Mouse (Mus musculus) limb, embryonic 15.5 days (tissue): ENCODE results near the gene Syn3. TPM values are rescaled to one million over a fixed set of nuclear protein-coding genes. Genes with fewer than 3 reads are reported as not detected.
A peak's percentile ranks its signal among the peaks of the same experiment; 100 is the strongest.

Experiments used
- ATAC-seq: fragments of 200-750 bp; cut with Nextera tagmentation; 2 replicates; pipeline ENCODE4 v1.8.0; 2017; ENCODE audit warnings: low read depth, moderate TSS enrichment; ENCODE audit not compliant: insufficient number of reproducible peaks, low FRiP score, low TSS enrichment
- H3K27ac ChIP-seq: fragments of 300-500 bp; sonication (generic); 2 replicates; pipeline ENCODE4 v1.5.1; 2015; ENCODE audit warnings: moderate library complexity, mild to moderate bottlenecking, inconsistent platforms
- H3K27me3 ChIP-seq: fragments of 300-500 bp; sonication (generic); 2 replicates; pipeline ENCODE4 v1.6.1; 2015; ENCODE audit warnings: inconsistent platforms
- H3K36me3 ChIP-seq: fragments of 300-500 bp; sonication (generic); 2 replicates; pipeline ENCODE4 v1.6.1; 2015; ENCODE audit warnings: inconsistent platforms
- H3K4me1 ChIP-seq: fragments of 300-500 bp; sonication (generic); 2 replicates; pipeline ENCODE4 v1.6.1; 2015; ENCODE audit warnings: inconsistent platforms
- H3K4me2 ChIP-seq: fragments of 300-500 bp; sonication (generic); 2 replicates; pipeline ENCODE4 v1.6.1; 2015; ENCODE audit warnings: mild to moderate bottlenecking, inconsistent platforms
- H3K4me3 ChIP-seq: fragments of 300-500 bp; sonication (generic); 2 replicates; pipeline ENCODE4 v1.5.1; 2015; ENCODE audit warnings: mild to moderate bottlenecking, inconsistent platforms
- H3K9ac ChIP-seq: fragments of 300-500 bp; sonication (generic); 2 replicates; pipeline ENCODE4 v1.6.1; 2015; ENCODE audit warnings: inconsistent platforms
- H3K9me3 ChIP-seq: fragments of 300-500 bp; sonication (generic); 2 replicates; pipeline ENCODE4 v1.6.1; 2016; ENCODE audit warnings: inconsistent platforms
- WGBS: fragments of 180-500 bp; shearing (Covaris S2); methylation state at CpG from one replicate; pipeline ENCODE4 v1.1.7; 2015; 5-methylcytosine and 5-hydroxymethylcytosine counted together
- polyA plus RNA-seq: library from polyadenylated mRNA; unstranded; fragments of >200 nt; fragmentation: Nextera tagmentation; extraction: Ambion mirVana; gene quantifications from 2 replicates; pipeline ENCODE4 v1.2.1, GENCODE M21; 2015

Syn3 gene
- polyA plus RNA-seq, 1 experiment from 2014 or later, result 1.7 TPM

DNA sequence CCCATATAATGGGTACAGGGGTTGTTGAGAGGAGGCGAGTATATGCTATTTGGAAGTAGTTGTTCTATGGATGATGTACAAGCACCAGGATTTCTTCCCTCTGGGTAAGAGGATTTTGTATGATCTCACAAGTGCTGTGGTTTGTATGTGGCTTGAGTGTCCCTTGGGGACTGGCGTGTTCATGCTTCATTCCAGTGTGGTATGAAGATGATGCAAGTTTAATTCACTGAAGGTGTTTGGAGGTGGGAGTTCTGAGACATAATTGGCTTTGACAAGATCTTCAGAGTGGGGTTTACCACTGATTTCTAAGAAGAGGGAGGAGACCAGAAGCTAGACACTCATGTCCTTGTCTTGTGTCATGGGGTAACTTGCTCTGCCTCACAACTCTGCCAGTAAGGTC, 322.3 kb downstream of the Syn3 start:
- WGBS, result 89% methylated on average over 2 of the region's 2 CpGs
- no peak overlapping the region for H3K4me3 ChIP-seq
- no peaks in the 10 kb centered on the region for H3K27me3 ChIP-seq
- no peak overlapping the region for H3K4me2 ChIP-seq
- no peaks in the 10 kb centered on the region for H3K4me1 ChIP-seq
- no peaks in the 10 kb centered on the region for H3K36me3 ChIP-seq
- no peak for ATAC-seq
- H3K9ac ChIP-seq, result no peak overlapping the region
- H3K27ac ChIP-seq, result no peak overlapping the region
- no peaks in the 10 kb centered on the region for H3K9me3 ChIP-seq

DNA sequence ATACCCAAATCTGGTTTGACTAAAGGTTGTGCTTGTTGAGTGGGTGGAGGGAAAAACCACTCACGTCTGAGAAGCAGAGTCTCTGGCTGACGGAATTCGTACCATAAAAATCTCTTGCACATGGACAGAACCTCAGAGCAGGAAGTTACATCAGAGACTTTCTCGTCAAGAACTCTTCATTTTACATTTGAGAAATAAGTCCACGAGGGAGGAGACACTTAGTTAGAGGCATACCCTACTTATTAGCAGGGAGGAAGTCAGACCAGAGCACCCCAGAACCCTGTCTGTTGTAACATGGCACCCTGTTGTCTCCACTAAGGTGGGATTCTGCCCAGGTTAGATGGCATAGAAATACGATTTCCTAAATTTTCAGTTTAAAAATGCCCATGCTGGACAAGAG, 324.7 kb downstream of the Syn3 start:
- no peak overlapping the region for H3K9ac ChIP-seq
- no peaks in the 10 kb centered on the region for H3K9me3 ChIP-seq
- WGBS, result 51% methylated on average over 6 of the region's 6 CpGs
- no peaks in the 10 kb centered on the region for H3K4me1 ChIP-seq
- no peak overlapping the region for H3K27ac ChIP-seq
- H3K36me3 ChIP-seq, result no peaks in the 10 kb centered on the region
- H3K4me3 ChIP-seq, result no peak overlapping the region
- no peak overlapping the region for H3K4me2 ChIP-seq
- H3K27me3 ChIP-seq, result no peaks in the 10 kb centered on the region
- no peak for ATAC-seq

DNA sequence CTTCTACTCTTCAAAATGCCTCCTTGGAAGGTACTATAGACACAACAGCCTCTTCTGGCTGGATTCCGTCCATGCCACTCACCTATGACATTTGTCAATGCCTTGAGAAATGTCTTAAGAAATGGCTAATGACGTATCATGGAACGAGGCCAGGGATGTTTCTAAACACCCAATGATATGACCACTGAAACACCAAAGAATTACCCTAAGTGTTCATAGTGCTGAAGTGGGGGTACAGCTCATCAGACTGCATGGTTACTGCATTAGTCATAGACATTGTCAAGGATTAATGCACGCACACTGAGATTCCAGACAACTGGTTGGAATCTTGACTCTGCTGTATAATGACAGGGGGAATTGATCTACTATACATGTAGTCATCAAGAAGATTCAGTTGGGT, 325.4 kb downstream of the Syn3 start:
- Histone ChIP-seq H3K4me3 (no peak overlapping the region), H3K36me3 (no peaks in the 10 kb centered on the region), H3K9me3 (no peaks in the 10 kb centered on the region), H3K4me2 (no peak overlapping the region), H3K4me1 (no peaks in the 10 kb centered on the region), H3K9ac (no peak overlapping the region), H3K27me3 (no peaks in the 10 kb centered on the region), H3K27ac (no peak overlapping the region)
- WGBS, result 87% methylated on average over 4 of the region's 4 CpGs
- no peak for ATAC-seq

DNA sequence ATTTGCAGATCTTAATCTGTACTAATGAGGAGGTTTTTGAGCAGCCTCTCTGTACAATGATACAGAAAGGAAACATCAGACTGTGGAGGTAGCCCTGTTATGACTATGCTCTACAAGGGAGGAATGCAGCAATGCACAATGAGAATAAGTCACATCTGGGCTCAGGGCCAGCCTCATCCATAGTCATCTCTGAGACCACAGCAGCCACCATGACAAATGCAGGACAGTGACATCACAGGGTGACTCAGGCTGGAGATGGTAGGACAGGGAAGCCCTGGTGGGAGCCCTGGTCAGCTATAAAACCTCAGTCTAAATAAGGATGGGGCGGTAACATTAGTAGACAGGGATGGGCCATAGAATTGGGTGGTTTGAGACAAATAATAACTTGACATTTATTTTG, 327.4 kb downstream of the Syn3 start:
- H3K27ac ChIP-seq, result no peak overlapping the region
- H3K4me3 ChIP-seq, result no peak overlapping the region
- WGBS, result 96% methylated on average over 1 of the region's 1 CpGs
- no peak for ATAC-seq
- no peak overlapping the region for H3K9ac ChIP-seq
- H3K4me1 ChIP-seq, result peaks cover 5% of the 10 kb centered on the region
- no peaks in the 10 kb centered on the region for H3K9me3 ChIP-seq
- no peak overlapping the region for H3K4me2 ChIP-seq
- H3K36me3 ChIP-seq, result no peaks in the 10 kb centered on the region
- H3K27me3 ChIP-seq, result no peaks in the 10 kb centered on the region

DNA sequence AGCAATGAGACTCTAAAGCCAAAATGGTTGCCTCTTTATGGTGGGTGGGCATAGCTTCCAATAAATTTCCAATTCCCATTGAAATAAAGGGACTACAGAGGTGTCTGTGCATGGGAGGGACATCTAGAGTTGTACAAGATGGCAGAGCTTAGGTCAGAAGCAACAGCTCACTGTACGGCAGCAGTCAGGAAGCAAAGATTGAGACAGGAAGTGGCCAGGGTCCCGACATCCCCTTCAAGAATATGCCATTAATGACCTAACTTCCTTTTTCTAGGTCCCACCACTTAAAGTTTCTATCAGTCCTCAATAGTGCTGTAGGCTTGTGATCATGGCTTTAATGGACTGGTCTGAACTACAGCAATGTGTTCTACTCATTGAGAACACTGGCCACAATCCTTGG, 330.6 kb downstream of the Syn3 start:
- no peak overlapping the region for H3K27ac ChIP-seq
- ATAC-seq, result no peak
- no peak overlapping the region for H3K4me3 ChIP-seq
- H3K9ac ChIP-seq, result no peak overlapping the region
- H3K4me1 ChIP-seq, result peaks cover 5% of the 10 kb centered on the region
- 79% methylated on average over 2 of the region's 2 CpGs for WGBS
- H3K36me3 ChIP-seq, result no peaks in the 10 kb centered on the region
- no peak overlapping the region for H3K4me2 ChIP-seq
- H3K27me3 ChIP-seq, result no peaks in the 10 kb centered on the region
- H3K9me3 ChIP-seq, result no peaks in the 10 kb centered on the region

DNA sequence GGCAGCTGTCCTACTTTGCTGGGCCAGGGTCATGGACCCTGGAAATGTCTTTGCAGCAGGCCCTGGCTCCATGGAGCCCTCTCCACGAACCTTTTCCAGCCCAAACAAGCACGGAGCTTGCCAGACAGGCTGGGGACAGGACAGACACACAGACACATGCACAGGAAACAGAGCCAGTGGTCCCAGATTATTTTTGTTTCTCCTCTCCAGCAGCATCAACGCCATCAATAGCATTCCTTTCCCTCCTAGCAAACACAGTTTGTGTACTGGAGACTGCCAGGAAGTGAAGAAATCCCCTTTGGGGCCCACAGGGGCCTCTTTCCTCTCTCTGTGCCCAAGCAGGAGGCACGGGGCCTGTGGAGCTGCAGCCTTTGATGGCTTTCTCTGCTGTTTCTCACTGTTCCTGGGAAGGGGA, 331.8 kb downstream of the Syn3 start:
- no peak overlapping the region for H3K4me2 ChIP-seq
- H3K4me3 ChIP-seq, result no peak overlapping the region
- H3K27ac ChIP-seq, result peak overlapping the region; percentile 61
- WGBS, result 13% methylated on average over 4 of the region's 4 CpGs
- no peaks in the 10 kb centered on the region for H3K36me3 ChIP-seq
- H3K27me3 ChIP-seq, result no peaks in the 10 kb centered on the region
- H3K9me3 ChIP-seq, result no peaks in the 10 kb centered on the region
- H3K4me1 ChIP-seq, result peaks cover 5% of the 10 kb centered on the region
- no peak overlapping the region for H3K9ac ChIP-seq
- no peak for ATAC-seq

DNA sequence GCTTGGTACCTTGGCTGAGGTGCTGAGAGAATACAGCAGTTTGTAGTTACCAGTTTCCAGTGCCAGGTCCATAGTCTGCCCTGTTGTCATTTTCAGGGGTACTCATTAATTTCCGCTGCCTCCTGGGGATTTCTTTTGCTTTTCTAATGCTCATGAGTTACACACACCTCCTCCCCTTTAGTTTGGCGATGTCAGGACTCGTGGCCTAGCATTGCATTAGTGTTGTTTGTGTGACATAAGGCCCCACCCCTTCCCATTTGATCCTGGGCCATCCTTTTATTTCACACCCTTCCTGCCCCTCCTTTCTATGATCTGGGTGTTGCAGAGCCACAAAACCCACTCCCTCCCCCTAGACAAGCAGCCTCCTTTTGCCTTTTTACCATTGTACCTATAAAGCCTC, 334.6 kb downstream of the Syn3 start:
- no peaks in the 10 kb centered on the region for H3K9me3 ChIP-seq
- H3K27me3 ChIP-seq, result no peaks in the 10 kb centered on the region
- peaks cover 5% of the 10 kb centered on the region for H3K4me1 ChIP-seq
- H3K4me3 ChIP-seq, result no peak overlapping the region
- WGBS, result 46% methylated on average over 3 of the region's 3 CpGs
- no peaks in the 10 kb centered on the region for H3K36me3 ChIP-seq
- H3K4me2 ChIP-seq, result no peak overlapping the region
- no peak overlapping the region for H3K27ac ChIP-seq
- H3K9ac ChIP-seq, result no peak overlapping the region
- ATAC-seq, result no peak

DNA sequence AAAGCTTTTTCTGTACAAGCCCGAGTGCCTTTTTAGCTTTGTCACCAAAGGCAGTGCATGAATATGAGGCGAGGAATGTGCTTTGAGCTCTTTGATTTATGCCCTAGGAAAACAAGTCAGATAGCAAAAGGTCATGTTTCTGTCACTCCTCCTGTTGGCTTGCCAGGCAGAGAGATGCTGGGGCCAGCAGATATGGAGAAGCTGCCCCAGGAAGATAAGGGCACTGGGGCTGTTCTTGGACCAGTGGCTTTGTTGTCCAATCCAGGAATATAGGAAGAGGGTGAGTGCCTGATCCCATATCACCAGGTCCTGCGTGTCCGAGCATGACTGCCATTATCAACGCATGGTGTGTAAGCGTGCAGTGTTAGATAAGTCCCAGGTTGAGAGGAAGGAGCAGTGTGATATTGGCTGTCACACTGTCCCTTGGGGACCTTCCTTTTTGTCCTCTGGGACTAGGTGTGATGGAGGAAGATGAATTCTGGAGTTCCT, 336.9 kb downstream of the Syn3 start:
- Histone ChIP-seq H3K27ac (no peak overlapping the region), H3K36me3 (no peaks in the 10 kb centered on the region), H3K4me3 (no peak overlapping the region), H3K4me2 (no peak overlapping the region), H3K9me3 (no peaks in the 10 kb centered on the region), H3K4me1 (peaks cover 2% of the 10 kb centered on the region), H3K27me3 (no peaks in the 10 kb centered on the region), H3K9ac (no peak overlapping the region)
- WGBS, result 71% methylated on average over 6 of the region's 6 CpGs
- no peak for ATAC-seq

DNA sequence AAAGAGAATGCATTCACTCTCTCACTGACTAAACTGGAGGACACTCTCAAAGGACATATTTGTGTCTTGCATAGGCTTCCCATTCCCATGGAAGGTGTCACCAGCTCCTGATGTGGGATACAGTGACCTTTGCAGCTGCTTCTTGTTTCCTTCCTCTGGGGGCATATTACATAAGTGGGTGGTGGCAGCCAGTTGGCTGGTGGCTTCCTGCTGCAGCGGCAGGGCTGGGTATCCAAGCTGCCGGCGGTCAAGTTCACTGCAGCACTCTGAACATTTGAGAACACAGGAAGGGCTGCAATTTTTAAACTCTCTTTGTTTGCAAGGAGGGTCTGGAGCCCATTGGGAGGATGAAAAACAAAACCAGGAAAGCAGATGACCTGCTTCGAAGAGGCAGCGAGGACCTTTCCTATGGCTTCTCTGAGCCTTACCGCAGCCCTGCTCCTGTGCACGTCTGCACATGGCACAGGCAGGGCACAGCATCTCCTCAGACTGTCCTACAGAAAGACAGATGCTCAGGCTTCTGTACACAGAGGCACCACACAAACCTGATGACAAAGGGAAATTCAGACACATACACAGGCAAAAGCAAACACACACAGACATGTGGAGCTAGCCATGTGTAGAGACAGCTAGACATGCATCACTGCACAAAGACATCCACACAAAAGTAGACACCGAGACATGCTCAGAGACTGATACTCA, 340.3 kb downstream of the Syn3 start:
- no peaks in the 10 kb centered on the region for H3K4me1 ChIP-seq
- H3K27ac ChIP-seq, result 0 out of 2 replicates have a peak overlapping the region, but pooled peaks have one; percentile 38
- no peaks in the 10 kb centered on the region for H3K9me3 ChIP-seq
- H3K36me3 ChIP-seq, result no peaks in the 10 kb centered on the region
- H3K9ac ChIP-seq, result no peak overlapping the region
- H3K4me3 ChIP-seq, result no peak overlapping the region
- ATAC-seq, result no peak
- WGBS, result 69% methylated on average over 8 of the region's 8 CpGs
- H3K27me3 ChIP-seq, result no peaks in the 10 kb centered on the region
- no peak overlapping the region for H3K4me2 ChIP-seq

DNA sequence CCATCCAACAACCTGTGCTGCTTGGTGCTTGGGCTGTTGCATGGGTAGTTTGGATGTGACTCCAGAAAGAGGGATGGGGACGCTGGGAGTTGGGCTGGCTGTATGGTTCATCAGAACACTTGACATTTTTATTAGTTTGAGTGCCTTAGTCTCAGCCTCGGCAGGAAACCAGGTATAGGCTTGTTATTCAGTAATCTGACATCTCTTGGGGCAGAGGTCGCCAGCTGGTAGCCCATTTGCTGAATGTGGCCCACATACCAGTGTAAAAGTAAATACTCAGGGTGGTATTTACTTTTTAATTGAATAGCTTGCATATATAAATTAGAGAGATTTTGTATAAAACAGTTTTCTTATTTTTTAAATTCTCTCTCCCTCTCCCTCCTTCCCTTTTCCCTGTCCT, 343.4 kb downstream of the Syn3 start:
- ATAC-seq, result no peak
- Histone ChIP-seq H3K9ac (no peak overlapping the region), H3K4me1 (no peaks in the 10 kb centered on the region), H3K27me3 (no peaks in the 10 kb centered on the region), H3K27ac (no peak overlapping the region), H3K9me3 (no peaks in the 10 kb centered on the region), H3K4me3 (no peak overlapping the region), H3K4me2 (no peak overlapping the region), H3K36me3 (no peaks in the 10 kb centered on the region)
- WGBS, result 40% methylated on average over 3 of the region's 3 CpGs

DNA sequence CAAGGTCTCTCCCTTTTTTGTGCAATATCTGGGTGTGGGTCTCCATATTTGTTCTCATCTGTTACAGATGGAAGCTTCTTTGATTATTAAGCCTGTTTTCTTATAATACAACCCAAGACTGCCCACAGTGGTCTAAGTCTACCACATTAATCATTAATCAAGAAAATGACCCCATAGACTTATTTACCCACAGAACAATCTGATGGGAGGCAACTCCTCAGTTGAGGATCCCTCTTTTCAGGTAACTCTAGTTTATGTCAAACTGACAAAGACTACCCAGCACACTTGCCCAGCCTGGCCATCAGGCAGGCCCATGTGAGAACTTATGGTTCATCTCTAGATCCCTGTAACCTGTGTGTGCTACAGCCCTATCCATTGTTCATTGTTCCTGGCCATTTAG, 345.5 kb downstream of the Syn3 start:
- Histone ChIP-seq H3K9ac (no peak overlapping the region), H3K4me2 (no peak overlapping the region), H3K4me3 (no peak overlapping the region), H3K9me3 (no peaks in the 10 kb centered on the region), H3K4me1 (peaks cover 11% of the 10 kb centered on the region; the same call in 1 of the 2 replicates), H3K36me3 (no peaks in the 10 kb centered on the region), H3K27ac (no peak overlapping the region), H3K27me3 (no peaks in the 10 kb centered on the region)
- no peak for ATAC-seq

DNA sequence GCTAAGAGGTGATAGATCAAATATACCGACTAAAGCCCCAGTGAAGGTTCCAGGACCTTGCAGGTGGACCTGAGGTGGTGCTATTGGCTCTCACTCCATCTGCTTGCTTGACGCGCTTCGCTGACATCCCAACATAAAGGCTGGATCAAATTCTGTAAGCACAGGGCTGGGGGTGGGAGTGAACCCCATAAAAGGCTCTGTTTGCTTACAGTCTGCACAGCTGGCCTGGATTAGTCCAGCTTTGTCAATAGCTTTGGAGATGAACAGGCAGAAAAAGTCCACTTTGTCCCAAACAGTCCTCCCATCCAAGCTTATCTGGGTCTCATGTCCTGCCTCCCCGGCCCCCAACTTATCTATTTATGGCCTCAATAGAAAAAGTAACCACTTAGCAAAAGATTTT, 347.3 kb downstream of the Syn3 start:
- 61% methylated on average over 5 of the region's 5 CpGs for WGBS
- Histone ChIP-seq H3K9me3 (no peaks in the 10 kb centered on the region), H3K27me3 (no peaks in the 10 kb centered on the region), H3K27ac (no peak overlapping the region), H3K36me3 (no peaks in the 10 kb centered on the region), H3K4me2 (no peak overlapping the region), H3K9ac (no peak overlapping the region), H3K4me3 (no peak overlapping the region), H3K4me1 (peaks cover 12% of the 10 kb centered on the region; the same call in 1 of the 2 replicates)
- ATAC-seq, result no peak

DNA sequence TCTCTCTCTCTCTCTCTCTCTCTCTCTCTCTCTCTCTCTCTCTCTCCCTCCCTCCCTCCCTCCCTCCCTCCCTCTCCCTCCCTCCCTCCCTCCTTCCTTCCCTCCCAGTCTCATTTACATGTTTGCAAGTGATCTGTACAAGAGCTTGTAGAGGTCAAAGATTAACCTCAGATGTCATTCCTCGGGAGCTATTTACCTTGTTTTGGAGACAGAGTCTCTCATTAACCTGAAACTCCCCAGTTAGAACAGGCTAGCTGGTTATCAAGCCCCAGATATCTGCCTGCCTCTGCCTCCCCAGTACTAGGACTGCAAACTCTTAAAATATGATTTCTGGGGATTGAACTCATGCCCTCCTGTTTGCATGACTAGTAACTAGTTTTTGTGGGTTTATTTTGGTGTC, 348.6 kb downstream of the Syn3 start:
- Histone ChIP-seq H3K4me2 (no peak overlapping the region), H3K4me3 (no peak overlapping the region), H3K4me1 (peaks cover 12% of the 10 kb centered on the region; the same call in 1 of the 2 replicates), H3K27me3 (no peaks in the 10 kb centered on the region), H3K9me3 (no peaks in the 10 kb centered on the region), H3K36me3 (no peaks in the 10 kb centered on the region), H3K27ac (no peak overlapping the region), H3K9ac (no peak overlapping the region)
- ATAC-seq, result no peak
- WGBS, result 37% methylated on average over 1 of the region's 1 CpGs
